Mouse (Mus musculus) forebrain, postnatal 0 days (tissue): Measurements from ENCODE around the gene Gal3st2b. TPM values are rescaled to one million over a fixed set of nuclear protein-coding genes. Genes with fewer than 3 reads are reported as not detected.

Experiments
- polyA plus RNA-seq: library from polyadenylated mRNA; unstranded; fragments of >200 nt; fragmentation: Nextera tagmentation; extraction: Ambion mirVana; gene quantifications from 2 replicates; pipeline ENCODE4 v1.2.1, GENCODE M21; 2015
- total RNA-seq: library from RNA; depleted of rRNA; stranded (reverse); fragments of >200 nt; gene quantifications from 2 replicates; pipeline ENCODE4 v1.2.3, GENCODE M21; 2014; rRNA removed

Gal3st2b gene
- total and polyA plus RNA-seq, 2 experiments from 2014 or later, result not detected

Other genes starting within 250 kb of the Gal3st2b start
- 94.6 and 119 TPM in 2 replicates for gene Bok, start 232.7 kb upstream of the Gal3st2b start, total RNA-seq
- gene Bok, start 232.7 kb upstream of the Gal3st2b start, polyA plus RNA-seq, result 113 and 150 TPM in 2 replicates
- gene Atg4b, start 166.8 kb upstream of the Gal3st2b start, total RNA-seq, result 46.0 and 50.6 TPM in 2 replicates
- gene Atg4b, start 166.8 kb upstream of the Gal3st2b start, polyA plus RNA-seq, result 72.6 and 72.7 TPM in 2 replicates
- 53.2 and 71.3 TPM in 2 replicates for gene Thap4, start 163.4 kb upstream of the Gal3st2b start, total RNA-seq
- gene Thap4, start 163.4 kb upstream of the Gal3st2b start, polyA plus RNA-seq, result 51.2 and 53.2 TPM in 2 replicates
- gene Dtymk, start 116.4 kb upstream of the Gal3st2b start, total RNA-seq, result 90.9 and 97.1 TPM in 2 replicates
- gene Dtymk, start 116.4 kb upstream of the Gal3st2b start, polyA plus RNA-seq, result 123 and 138 TPM in 2 replicates
- gene Ing5, start 114.3 kb upstream of the Gal3st2b start, total RNA-seq, result 9.3 and 12.9 TPM in 2 replicates
- 4.4 and 5.4 TPM in 2 replicates for gene Ing5, start 114.3 kb upstream of the Gal3st2b start, polyA plus RNA-seq
- 13.4 and 13.5 TPM in 2 replicates for gene D2hgdh, start 93.4 kb upstream of the Gal3st2b start, total RNA-seq
- 7.4 and 11.2 TPM in 2 replicates for gene D2hgdh, start 93.4 kb upstream of the Gal3st2b start, polyA plus RNA-seq
- gene Gal3st2, start 57.0 kb upstream of the Gal3st2b start, total RNA-seq, result 0.23 TPM in 1 of 2 replicates, not detected in the other
- not detected in 2 replicates for gene Gal3st2, start 57.0 kb upstream of the Gal3st2b start, polyA plus RNA-seq
- not detected in 2 replicates for gene Gal3st2c, start 72.2 kb downstream of the Gal3st2b start, total RNA-seq
- not detected in 2 replicates for gene Gal3st2c, start 72.2 kb downstream of the Gal3st2b start, polyA plus RNA-seq
- gene Neu4, start 102.1 kb downstream of the Gal3st2b start, total RNA-seq, result 0.05 and 0.77 TPM in 2 replicates
- gene Neu4, start 102.1 kb downstream of the Gal3st2b start, polyA plus RNA-seq, result 0.10 and 0.27 TPM in 2 replicates
- gene Pdcd1, start 134.2 kb downstream of the Gal3st2b start, total RNA-seq, result 0.08 TPM in 1 of 2 replicates, not detected in the other
- not detected in 2 replicates for gene Pdcd1, start 134.2 kb downstream of the Gal3st2b start, polyA plus RNA-seq